Mouse (Mus musculus): Measurements from ENCODE around the gene Prrt1. TPM values are rescaled to one million over a fixed set of nuclear protein-coding genes. Genes with fewer than 3 reads are reported as not detected.

Prrt1 gene
- polyA plus RNA-seq, 1 experiment from 2014 or later = 10.4 TPM

DNA sequence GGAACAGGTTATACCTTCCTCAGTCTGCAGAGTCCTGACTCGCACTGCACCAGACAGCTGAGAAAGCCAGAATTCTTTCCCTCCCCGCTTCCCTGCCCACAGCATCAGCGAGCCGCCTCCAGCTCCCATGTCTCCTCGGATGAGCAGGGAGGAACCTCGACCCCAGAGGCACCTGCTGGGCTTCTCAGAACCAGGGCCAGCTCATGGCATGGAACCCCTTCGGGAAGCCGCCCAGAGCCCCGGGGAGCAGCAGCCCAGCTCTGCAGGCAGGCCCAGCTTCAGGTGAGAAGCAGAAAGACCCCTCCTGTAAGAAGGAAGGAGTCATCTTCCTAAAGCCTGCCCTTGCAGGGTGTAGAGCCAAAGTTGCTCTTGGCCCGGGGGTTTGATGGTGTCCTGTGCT, 23.2 kb downstream of the Prrt1 start:
- 91% methylated on average over 10 of the region's 10 CpGs for WGBS
- no peaks in the 10 kb centered on the region for H3K27me3 ChIP-seq (replicated peaks; ENCODE audit: control insufficient read depth, insufficient read depth, low read length)
- no peak overlapping the region for H3K27ac ChIP-seq (ENCODE audit: low read length)
- no peak overlapping the region for H3K4me2 ChIP-seq (ENCODE audit: low read length)
- ATAC-seq = no peak
- no peak overlapping the region for H3K9ac ChIP-seq (replicated peaks; ENCODE audit: low read depth, low read length)
- no peak overlapping the region for H3K4me3 ChIP-seq (replicated peaks; ENCODE audit: low read length)
- no peaks in the 10 kb centered on the region for H3K9me3 ChIP-seq (ENCODE audit: control insufficient read depth, low read length)
- H3K4me1 ChIP-seq (replicated peaks; ENCODE audit: control insufficient read depth, insufficient read depth, low read length) = peaks cover 10% of the 10 kb centered on the region
- peaks cover 20% of the 10 kb centered on the region for H3K36me3 ChIP-seq (ENCODE audit: control insufficient read depth, insufficient read depth)

DNA sequence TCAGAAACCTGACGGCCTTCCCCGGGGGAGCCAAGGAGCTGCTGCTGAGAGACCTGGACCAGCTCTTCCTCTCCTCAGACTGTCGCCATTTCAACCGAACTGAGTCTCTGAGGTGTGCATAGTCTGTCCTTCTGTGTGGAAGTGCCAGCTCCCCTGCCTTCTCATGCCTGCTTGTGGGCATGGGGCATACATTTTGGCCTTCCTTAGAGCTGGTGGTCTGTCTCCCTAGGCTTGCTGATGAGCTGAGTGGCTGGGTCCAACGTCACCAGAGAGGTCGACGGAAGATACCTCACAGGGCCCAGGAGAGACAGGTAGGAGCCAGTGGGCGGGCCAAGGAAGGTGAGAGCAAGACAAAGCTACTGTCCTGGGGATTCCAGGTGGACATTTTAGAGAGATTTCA, 23.7 kb downstream of the Prrt1 start:
- 95% methylated on average over 8 of the region's 8 CpGs for WGBS
- peaks cover 20% of the 10 kb centered on the region for H3K36me3 ChIP-seq (ENCODE audit: control insufficient read depth, insufficient read depth)
- H3K4me3 ChIP-seq (replicated peaks; ENCODE audit: low read length) = no peak overlapping the region
- no peak overlapping the region for H3K27ac ChIP-seq (ENCODE audit: low read length)
- no peak overlapping the region for H3K4me2 ChIP-seq (ENCODE audit: low read length)
- H3K27me3 ChIP-seq (replicated peaks; ENCODE audit: control insufficient read depth, insufficient read depth, low read length) = no peaks in the 10 kb centered on the region
- no peak overlapping the region for H3K9ac ChIP-seq (replicated peaks; ENCODE audit: low read depth, low read length)
- H3K9me3 ChIP-seq (ENCODE audit: control insufficient read depth, low read length) = no peaks in the 10 kb centered on the region
- ATAC-seq = no peak
- H3K4me1 ChIP-seq (replicated peaks; ENCODE audit: control insufficient read depth, insufficient read depth, low read length) = peaks cover 6% of the 10 kb centered on the region

DNA sequence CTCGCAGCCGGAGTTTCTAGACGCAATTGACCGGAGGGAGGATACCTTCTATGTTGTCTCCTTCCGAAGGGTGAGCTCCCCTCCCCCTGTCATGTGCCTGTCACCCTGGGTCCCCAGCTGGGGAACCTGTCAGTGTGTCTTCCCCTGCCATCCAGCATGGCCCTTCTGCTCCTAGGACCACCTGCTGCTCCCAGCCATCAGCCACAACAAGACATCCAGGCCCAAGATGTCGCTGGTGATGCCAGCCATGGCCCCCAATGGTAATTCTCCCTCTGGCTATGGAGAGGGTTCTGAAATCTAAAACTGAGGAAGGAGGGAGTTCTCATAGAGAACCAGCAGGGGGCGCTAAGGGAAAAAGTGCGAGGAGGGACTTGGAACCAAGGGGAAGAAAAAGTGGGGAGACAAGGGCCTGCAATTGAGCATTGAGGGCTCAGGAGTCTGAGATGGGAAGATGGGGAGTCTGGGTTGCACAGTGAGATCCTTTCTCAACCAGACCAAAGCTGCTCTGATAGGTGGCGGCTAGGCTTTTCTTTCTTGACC, 24.5 kb downstream of the Prrt1 start:
- Histone ChIP-seq H3K4me1 (replicated peaks; ENCODE audit: control insufficient read depth, insufficient read depth, low read length) (no peaks in the 10 kb centered on the region), H3K27ac (ENCODE audit: low read length) (no peak overlapping the region), H3K9ac (replicated peaks; ENCODE audit: low read depth, low read length) (no peak overlapping the region), H3K4me3 (replicated peaks; ENCODE audit: low read length) (no peak overlapping the region), H3K27me3 (replicated peaks; ENCODE audit: control insufficient read depth, insufficient read depth, low read length) (no peaks in the 10 kb centered on the region), H3K9me3 (ENCODE audit: control insufficient read depth, low read length) (no peaks in the 10 kb centered on the region), H3K36me3 (ENCODE audit: control insufficient read depth, insufficient read depth) (peaks cover 20% of the 10 kb centered on the region), H3K4me2 (ENCODE audit: low read length) (no peak overlapping the region)
- ATAC-seq = no peak
- WGBS = 68% methylated on average over 9 of the region's 9 CpGs

DNA sequence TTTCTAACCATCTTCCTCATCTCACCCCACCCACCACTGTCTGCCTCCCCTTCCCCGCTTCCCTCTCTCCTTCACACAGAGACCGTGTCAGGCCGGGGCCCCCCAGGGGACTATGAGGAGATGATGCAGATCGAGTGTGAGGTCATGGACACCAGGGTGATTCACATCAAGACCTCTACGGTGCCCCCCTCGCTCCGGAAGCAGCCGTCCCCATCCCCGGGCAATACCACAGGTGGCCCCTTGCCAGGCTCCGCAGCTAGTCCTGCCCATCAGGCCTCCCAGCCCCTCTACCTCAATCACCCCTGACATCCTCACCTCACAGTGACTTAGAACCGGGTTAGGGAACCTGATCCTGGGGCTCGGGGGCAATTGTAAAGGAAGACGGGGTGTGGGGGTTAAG, 25.1 kb downstream of the Prrt1 start:
- no peak for ATAC-seq
- Histone ChIP-seq H3K9ac (replicated peaks; ENCODE audit: low read depth, low read length) (no peak overlapping the region), H3K4me2 (ENCODE audit: low read length) (no peak overlapping the region), H3K36me3 (ENCODE audit: control insufficient read depth, insufficient read depth) (peaks cover 20% of the 10 kb centered on the region), H3K4me3 (replicated peaks; ENCODE audit: low read length) (no peak overlapping the region), H3K4me1 (replicated peaks; ENCODE audit: control insufficient read depth, insufficient read depth, low read length) (no peaks in the 10 kb centered on the region), H3K27me3 (replicated peaks; ENCODE audit: control insufficient read depth, insufficient read depth, low read length) (peaks cover 3% of the 10 kb centered on the region; the same call in 1 of the 2 replicates), H3K27ac (ENCODE audit: low read length) (no peak overlapping the region), H3K9me3 (ENCODE audit: control insufficient read depth, low read length) (no peaks in the 10 kb centered on the region)
- 97% methylated on average over 13 of the region's 13 CpGs for WGBS

DNA sequence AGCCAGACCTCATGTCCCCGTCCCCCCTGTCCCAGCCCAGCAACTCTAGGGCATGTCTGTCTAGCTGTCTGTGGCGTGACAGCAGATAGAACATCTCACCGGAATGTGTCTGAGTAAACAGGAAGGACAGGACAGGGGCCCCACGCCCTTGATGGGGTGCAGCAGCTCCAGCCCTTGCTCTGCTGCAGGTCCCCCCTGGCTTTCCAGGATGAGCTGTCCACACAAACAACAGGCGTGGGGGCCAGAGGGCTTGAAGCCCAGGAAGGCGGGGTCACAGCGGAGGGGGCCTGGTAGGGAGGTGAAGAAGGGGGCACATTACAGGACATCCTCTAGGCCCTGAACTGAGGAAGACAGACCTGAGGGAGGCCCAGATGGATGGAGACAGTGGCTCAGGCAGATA, 25.8 kb downstream of the Prrt1 start:
- Histone ChIP-seq H3K4me3 (replicated peaks; ENCODE audit: low read length) (no peak overlapping the region), H3K36me3 (ENCODE audit: control insufficient read depth, insufficient read depth) (peaks cover 20% of the 10 kb centered on the region), H3K27ac (ENCODE audit: low read length) (no peak overlapping the region), H3K9me3 (ENCODE audit: control insufficient read depth, low read length) (no peaks in the 10 kb centered on the region), H3K4me2 (ENCODE audit: low read length) (no peak overlapping the region), H3K9ac (replicated peaks; ENCODE audit: low read depth, low read length) (no peak overlapping the region), H3K27me3 (replicated peaks; ENCODE audit: control insufficient read depth, insufficient read depth, low read length) (peaks cover 9% of the 10 kb centered on the region), H3K4me1 (replicated peaks; ENCODE audit: control insufficient read depth, insufficient read depth, low read length) (no peaks in the 10 kb centered on the region)
- WGBS = 96% methylated on average over 5 of the region's 7 CpGs
- no peak for ATAC-seq

DNA sequence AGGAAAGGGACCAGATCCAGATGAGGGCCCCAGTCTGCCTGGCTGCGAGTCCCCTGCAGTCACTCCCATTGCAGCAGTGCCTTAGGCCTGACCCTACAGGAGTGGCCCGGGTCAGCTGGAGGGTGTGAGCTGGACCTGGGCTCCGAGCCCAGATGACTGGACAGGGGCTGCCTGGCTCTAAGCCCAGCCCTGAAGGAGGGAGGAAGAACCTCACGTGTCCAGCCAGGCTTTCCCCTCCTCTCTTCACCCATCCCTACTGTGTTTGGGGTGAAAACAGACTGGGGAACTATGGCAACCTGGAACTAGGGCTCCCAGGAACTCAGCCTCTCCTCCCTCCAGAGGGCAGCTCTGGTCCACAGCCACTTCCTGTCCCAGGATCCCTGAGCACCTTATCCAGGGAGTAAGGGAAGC, 26.3 kb downstream of the Prrt1 start:
- peaks cover 13% of the 10 kb centered on the region for H3K27me3 ChIP-seq (replicated peaks; ENCODE audit: control insufficient read depth, insufficient read depth, low read length)
- H3K4me1 ChIP-seq (replicated peaks; ENCODE audit: control insufficient read depth, insufficient read depth, low read length) = no peaks in the 10 kb centered on the region
- H3K27ac ChIP-seq (ENCODE audit: low read length) = no peak overlapping the region
- WGBS = 46% methylated on average over 4 of the region's 4 CpGs
- peak; percentile 25; the same call in 1 of the 2 replicates for ATAC-seq
- H3K9me3 ChIP-seq (ENCODE audit: control insufficient read depth, low read length) = no peaks in the 10 kb centered on the region
- no peak overlapping the region for H3K4me2 ChIP-seq (ENCODE audit: low read length)
- H3K9ac ChIP-seq (replicated peaks; ENCODE audit: low read depth, low read length) = no peak overlapping the region
- H3K4me3 ChIP-seq (replicated peaks; ENCODE audit: low read length) = no peak overlapping the region
- H3K36me3 ChIP-seq (ENCODE audit: control insufficient read depth, insufficient read depth) = peaks cover 16% of the 10 kb centered on the region

DNA sequence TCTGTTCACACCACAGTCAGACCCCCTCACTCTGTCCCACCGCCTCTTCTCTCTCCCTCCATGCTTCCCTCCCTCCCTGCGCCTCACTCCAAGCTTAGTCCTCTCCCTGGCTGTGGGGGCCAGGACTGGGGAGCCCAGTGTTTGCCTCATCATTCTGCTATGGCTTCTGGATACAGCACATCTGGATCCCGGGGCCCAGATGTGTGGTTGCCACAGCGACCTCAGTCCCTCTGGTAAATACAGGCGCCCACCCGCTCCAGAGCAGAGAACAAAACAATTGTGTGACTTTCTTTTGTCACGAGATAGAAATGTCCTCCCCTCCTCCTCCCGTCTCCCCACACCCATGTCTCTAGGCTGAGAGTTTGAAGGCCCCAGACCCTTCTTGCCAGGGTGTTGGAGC, 27.3 kb downstream of the Prrt1 start:
- WGBS = 47% methylated on average over 8 of the region's 8 CpGs
- Histone ChIP-seq H3K4me3 (replicated peaks; ENCODE audit: low read length) (no peak overlapping the region), H3K27me3 (replicated peaks; ENCODE audit: control insufficient read depth, insufficient read depth, low read length) (peaks cover 13% of the 10 kb centered on the region), H3K36me3 (ENCODE audit: control insufficient read depth, insufficient read depth) (peaks cover 13% of the 10 kb centered on the region; the same call in 1 of the 2 replicates), H3K9ac (replicated peaks; ENCODE audit: low read depth, low read length) (no peak overlapping the region), H3K9me3 (ENCODE audit: control insufficient read depth, low read length) (no peaks in the 10 kb centered on the region), H3K4me2 (ENCODE audit: low read length) (no peak overlapping the region), H3K27ac (ENCODE audit: low read length) (no peak overlapping the region), H3K4me1 (replicated peaks; ENCODE audit: control insufficient read depth, insufficient read depth, low read length) (peaks cover 3% of the 10 kb centered on the region; the same call in 1 of the 2 replicates)
- no peak for ATAC-seq

DNA sequence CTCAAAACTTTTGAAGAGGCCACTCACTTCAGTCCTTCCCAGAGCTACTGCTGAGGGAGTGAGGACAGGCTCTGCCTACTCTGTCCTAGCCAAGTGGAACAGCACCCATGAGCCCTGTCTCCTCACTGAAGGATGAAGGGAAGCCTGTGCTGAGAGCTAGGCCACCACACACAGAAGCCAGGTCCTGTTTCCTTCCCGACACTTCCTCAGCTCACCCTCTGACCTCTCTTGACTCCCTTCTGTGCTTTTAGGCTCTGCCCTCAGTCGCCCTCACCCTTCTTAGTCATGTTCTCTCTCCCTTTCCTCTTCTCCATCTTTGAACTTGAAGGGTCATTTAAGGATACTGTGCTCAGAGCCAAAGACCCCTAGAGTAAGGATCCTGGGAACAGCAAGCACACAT, 27.9 kb downstream of the Prrt1 start:
- no peak for ATAC-seq
- H3K9ac ChIP-seq (replicated peaks; ENCODE audit: low read depth, low read length) = no peak overlapping the region
- H3K9me3 ChIP-seq (ENCODE audit: control insufficient read depth, low read length) = no peaks in the 10 kb centered on the region
- H3K27me3 ChIP-seq (replicated peaks; ENCODE audit: control insufficient read depth, insufficient read depth, low read length) = peaks cover 13% of the 10 kb centered on the region
- no peak overlapping the region for H3K27ac ChIP-seq (ENCODE audit: low read length)
- no peak overlapping the region for H3K4me2 ChIP-seq (ENCODE audit: low read length)
- H3K4me3 ChIP-seq (replicated peaks; ENCODE audit: low read length) = no peak overlapping the region
- H3K4me1 ChIP-seq (replicated peaks; ENCODE audit: control insufficient read depth, insufficient read depth, low read length) = peaks cover 3% of the 10 kb centered on the region; the same call in 1 of the 2 replicates
- peaks cover 10% of the 10 kb centered on the region; the same call in 1 of the 2 replicates for H3K36me3 ChIP-seq (ENCODE audit: control insufficient read depth, insufficient read depth)
- 36% methylated on average over 2 of the region's 2 CpGs for WGBS

DNA sequence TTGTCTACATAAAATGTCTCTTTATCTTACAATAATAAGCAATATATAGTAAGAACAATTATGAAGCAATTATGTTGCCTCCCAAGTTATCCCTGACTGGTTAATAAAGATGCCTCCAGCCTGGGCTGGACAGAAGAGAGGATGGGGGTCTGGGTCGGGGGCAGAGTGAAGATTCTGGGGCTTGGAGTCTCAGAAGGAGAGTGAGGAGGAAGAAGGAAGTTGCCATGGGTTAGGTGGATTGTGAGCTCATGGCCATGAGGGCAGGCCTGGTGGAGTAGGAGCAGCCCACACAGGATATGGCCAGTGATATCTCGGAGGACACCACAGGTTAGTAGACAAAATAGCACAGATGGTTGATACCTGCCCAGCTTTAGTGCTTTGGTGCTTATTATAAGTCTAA, 28.8 kb downstream of the Prrt1 start:
- Histone ChIP-seq H3K9ac (replicated peaks; ENCODE audit: low read depth, low read length) (no peak overlapping the region), H3K36me3 (ENCODE audit: control insufficient read depth, insufficient read depth) (0 out of 2 replicates have a peak, but pooled peaks cover 7% of the 10 kb centered on the region), H3K4me2 (ENCODE audit: low read length) (no peak overlapping the region), H3K9me3 (ENCODE audit: control insufficient read depth, low read length) (no peaks in the 10 kb centered on the region), H3K4me1 (replicated peaks; ENCODE audit: control insufficient read depth, insufficient read depth, low read length) (peaks cover 3% of the 10 kb centered on the region; the same call in 1 of the 2 replicates), H3K27me3 (replicated peaks; ENCODE audit: control insufficient read depth, insufficient read depth, low read length) (peaks cover 18% of the 10 kb centered on the region), H3K4me3 (replicated peaks; ENCODE audit: low read length) (no peak overlapping the region), H3K27ac (ENCODE audit: low read length) (no peak overlapping the region)
- 81% methylated on average over 2 of the region's 2 CpGs for WGBS
- no peak for ATAC-seq

DNA sequence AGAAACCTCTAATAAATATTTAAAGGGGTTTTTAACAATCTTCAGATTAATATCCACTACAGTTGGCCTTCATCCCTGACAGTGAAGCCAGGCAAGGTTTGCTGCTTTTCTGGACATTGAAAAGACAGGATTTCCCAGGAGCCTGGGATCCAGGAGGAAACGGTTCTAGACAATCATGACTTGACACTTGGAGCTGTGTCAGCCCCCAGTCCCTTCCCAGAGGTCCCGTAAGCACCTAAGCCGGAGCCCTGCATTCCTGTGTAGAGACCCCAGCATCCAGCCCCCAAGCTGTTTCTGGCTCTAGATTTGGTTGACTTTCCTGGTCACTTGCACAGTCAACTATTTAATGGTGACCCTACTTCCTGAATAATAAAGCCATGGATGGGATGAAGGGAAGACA, 29.3 kb downstream of the Prrt1 start:
- 80% methylated on average over 3 of the region's 3 CpGs for WGBS
- ATAC-seq = no peak
- Histone ChIP-seq H3K27me3 (replicated peaks; ENCODE audit: control insufficient read depth, insufficient read depth, low read length) (peaks cover 18% of the 10 kb centered on the region), H3K9ac (replicated peaks; ENCODE audit: low read depth, low read length) (no peak overlapping the region), H3K27ac (ENCODE audit: low read length) (no peak overlapping the region), H3K4me3 (replicated peaks; ENCODE audit: low read length) (no peak overlapping the region), H3K4me2 (ENCODE audit: low read length) (no peak overlapping the region), H3K4me1 (replicated peaks; ENCODE audit: control insufficient read depth, insufficient read depth, low read length) (peaks cover 3% of the 10 kb centered on the region; the same call in 1 of the 2 replicates), H3K36me3 (ENCODE audit: control insufficient read depth, insufficient read depth) (0 out of 2 replicates have a peak, but pooled peaks cover 4% of the 10 kb centered on the region), H3K9me3 (ENCODE audit: control insufficient read depth, low read length) (no peaks in the 10 kb centered on the region)
